Mouse (Mus musculus) myocyte (in vitro differentiated cells): Measurements from ENCODE around the gene Rab3gap1.

Source experiments
- CEBPB ChIP-seq: IDR thresholded peaks from 2 replicates; pipeline ENCODE4 v1.6.1; 2011; ENCODE audit warnings: mild to moderate bottlenecking, moderate library complexity; ENCODE audit not compliant: poor library complexity, insufficient read depth, severe bottlenecking
- E2F4 ChIP-seq: IDR thresholded peaks from one replicate; pipeline ENCODE4 v1.6.1; 2011; ENCODE audit warnings: mild to moderate bottlenecking, control low read depth, moderate library complexity; ENCODE audit not compliant: insufficient read depth
- MAX ChIP-seq: IDR thresholded peaks from one replicate; pipeline ENCODE4 v1.6.1; 2011; ENCODE audit warnings: low read depth, mild to moderate bottlenecking, control low read depth
- MYOD1 ChIP-seq, 3 experiments: IDR thresholded peaks; one replicate each; pipeline ENCODE4 v1.6.1; 2011; ENCODE audit warnings: control low read depth in 2 of 3, low read depth in 2 of 3, mild to moderate bottlenecking in 2 of 3, moderate library complexity in 1 of 3; ENCODE audit not compliant: insufficient read length in 2 of 3, control insufficient read depth in 1 of 3
- MYOG ChIP-seq, 3 experiments: IDR thresholded peaks; one replicate each; pipeline ENCODE4 v1.6.1; 2011; ENCODE audit warnings: control low read depth in 2 of 3, low read depth in 2 of 3, mild to moderate bottlenecking in 2 of 3; ENCODE audit not compliant: insufficient read length in 2 of 3, control insufficient read depth in 1 of 3, insufficient read depth in 1 of 3
- POLR2A ChIP-seq: IDR thresholded peaks from one replicate; pipeline ENCODE4 v1.6.1; 2011; ENCODE audit warnings: low read depth, mild to moderate bottlenecking, control low read depth, moderate library complexity; ENCODE audit not compliant: insufficient read length
- POLR2AphosphoS2 ChIP-seq: IDR thresholded peaks from one replicate; pipeline ENCODE4 v1.6.1; 2011; ENCODE audit warnings: low read depth, control low read depth; ENCODE audit not compliant: insufficient read length
- REST ChIP-seq: IDR thresholded peaks from one replicate; pipeline ENCODE4 v1.6.1; 2011; ENCODE audit warnings: mild to moderate bottlenecking, control low read depth, moderate library complexity; ENCODE audit not compliant: insufficient read depth, insufficient read length
- TCF3 ChIP-seq: IDR thresholded peaks from one replicate; pipeline ENCODE4 v1.6.1; 2011; ENCODE audit warnings: low read depth, control low read depth; ENCODE audit not compliant: insufficient read length
- USF1 ChIP-seq: IDR thresholded peaks from one replicate; pipeline ENCODE4 v1.6.1; 2011; ENCODE audit warnings: low read depth, mild to moderate bottlenecking, control low read depth, moderate library complexity

- no peak for TF ChIP-seq E2F4
- no peak for TF ChIP-seq POLR2AphosphoS2
- TF ChIP-seq TCF3 = no peak
- no peak for TF ChIP-seq POLR2A
- peak; percentile 49 to 77 (median 60) for TF ChIP-seq MYOD1 (IDR thresholded peaks at IDR 0.05; ENCODE audit: control insufficient read depth in 1 of 3, insufficient read length in 2 of 3, low read depth in 2 of 3)
- no peak for TF ChIP-seq CEBPB
- no peak for TF ChIP-seq USF1
- TF ChIP-seq REST = no peak
- no peak for TF ChIP-seq MAX
- peak in 2 of 3 experiments; percentile 49 to 59 for TF ChIP-seq MYOG (IDR thresholded peaks at IDR 0.05; ENCODE audit: control insufficient read depth in 1 of 3, insufficient read depth in 1 of 3, insufficient read length in 2 of 3, low read depth in 2 of 3)
Observed at GRCm38 (mm10) chr1:127945696-127946575, 77.4 kb downstream of the Rab3gap1 start.
